Comparison of ENCODE assay signal across 7 mouse cellular contexts in the genomic region with DNA sequence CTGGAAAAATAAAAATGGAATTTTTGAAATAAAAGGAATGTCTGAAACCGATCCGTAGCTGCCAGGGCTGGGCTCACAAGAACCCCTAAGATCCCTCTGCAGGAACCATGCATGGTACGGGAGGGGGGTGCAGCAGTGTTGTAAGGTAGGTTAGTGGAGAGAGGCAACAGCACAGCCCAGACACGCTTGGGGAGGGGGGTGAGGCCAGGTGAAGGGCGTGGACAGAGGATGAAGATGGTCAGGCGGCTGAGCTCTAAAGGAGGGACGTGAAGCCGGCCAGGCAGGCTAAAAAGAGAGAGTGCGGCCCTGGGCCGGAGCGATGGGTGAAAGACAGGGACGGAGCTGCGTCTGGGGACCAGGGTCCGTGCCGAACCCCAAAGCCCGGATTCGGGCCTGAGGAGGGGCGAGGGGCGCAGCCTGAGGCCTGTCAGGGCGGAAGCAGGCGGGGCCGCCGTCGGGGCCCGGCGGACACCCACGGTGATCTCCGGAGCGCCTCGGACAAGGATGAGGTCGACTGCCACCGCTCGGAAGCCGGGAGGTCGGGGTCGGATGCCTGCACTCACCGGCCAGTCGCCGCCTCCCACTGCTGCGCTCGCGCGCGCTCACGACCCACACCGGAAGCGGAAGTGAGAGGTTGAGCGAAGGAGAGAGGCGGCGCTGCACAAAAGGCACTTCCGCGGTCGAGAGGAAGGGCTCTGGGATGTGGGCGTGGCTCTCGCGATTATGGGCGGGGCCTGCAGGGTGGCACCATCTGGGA. TPM values are rescaled to one million over a fixed set of nuclear protein-coding genes. Genes with fewer than 3 reads are reported as not detected.
DNase-seq lines count a peak whose midpoint lies in the region; ATAC-seq and TF ChIP-seq lines count a peak whose summit lies in the region.

A gene (minus strand): TSS at position 638 of the 757 bp plus-strand sequence.

- H3K27me3 ChIP-seq in intestine, postnatal 0 days (replicated peaks; ENCODE audit: control insufficient read depth, insufficient read depth, low read length) = no peaks in the 10 kb centered on the region
- H3K27me3 ChIP-seq in midbrain, embryonic 12.5 days = no peaks in the 10 kb centered on the region
- H3K27me3 ChIP-seq in small intestine, adult 2 months (ENCODE audit: control insufficient read depth, insufficient read depth, low read length) = no peaks in the 10 kb centered on the region

- TF ChIP-seq POLR2A in small intestine, adult 2 months (IDR thresholded peaks at IDR 0.05; ENCODE audit: low read depth, low read length) = peak; percentile 84

- DNase-seq in adrenal gland, adult 8-10 months = peak; percentile 97
- peak; percentile 95 for DNase-seq in embryo, embryonic 9.5 days (ENCODE audit: extremely low spot score)
- DNase-seq in gonadal fat pad, adult 2 months (ENCODE audit: low read depth) = no peak
- peak; percentile 97 for DNase-seq in left cerebral cortex, postnatal 4 days

- ATAC-seq in intestine, postnatal 0 days = peak; percentile 89
- ATAC-seq in midbrain, embryonic 12.5 days (ENCODE audit: low FRiP score, low read depth) = peak; percentile 96

- peaks cover 25% of the 10 kb centered on the region for H3K36me3 ChIP-seq in intestine, postnatal 0 days (ENCODE audit: control insufficient read depth, insufficient read depth)
- H3K36me3 ChIP-seq in midbrain, embryonic 12.5 days = peaks cover 31% of the 10 kb centered on the region
- peaks cover 31% of the 10 kb centered on the region for H3K36me3 ChIP-seq in small intestine, adult 2 months (ENCODE audit: control insufficient read depth, insufficient read depth, low read length)

- peak within 1 kb of the TSS; percentile 66 for H3K4me3 ChIP-seq in intestine, postnatal 0 days (ENCODE audit: low read depth, low read length)
- H3K4me3 ChIP-seq in midbrain, embryonic 12.5 days = peak within 1 kb of the TSS; percentile 98
- peak within 1 kb of the TSS; percentile 86 for H3K4me3 ChIP-seq in small intestine, adult 2 months (ENCODE audit: low read depth, low read length)

- peak within 1 kb of the TSS; percentile 85 for H3K4me2 ChIP-seq in intestine, postnatal 0 days (replicated peaks; ENCODE audit: low read depth)
- peak within 1 kb of the TSS; percentile 95 for H3K4me2 ChIP-seq in midbrain, embryonic 12.5 days (replicated peaks)

- no peaks in the 10 kb centered on the region for H3K4me1 ChIP-seq in intestine, postnatal 0 days (replicated peaks; ENCODE audit: control insufficient read depth, insufficient read depth, low read length)
- peaks cover 20% of the 10 kb centered on the region for H3K4me1 ChIP-seq in midbrain, embryonic 12.5 days
- H3K4me1 ChIP-seq in small intestine, adult 2 months (ENCODE audit: control insufficient read depth, insufficient read depth, insufficient read length, low read length) = peaks cover 23% of the 10 kb centered on the region

- WGBS in intestine, postnatal 0 days = under 1% methylated on average over 55 of the region's 57 CpGs
- 2% methylated on average over 57 of the region's 57 CpGs for WGBS in midbrain, embryonic 12.5 days
- WGBS in small intestine, adult 2 months = under 1% methylated on average over 57 of the region's 57 CpGs

- peak within 1 kb of the TSS; percentile 51 for H3K27ac ChIP-seq in intestine, postnatal 0 days (ENCODE audit: low read depth, low read length)
- peak within 1 kb of the TSS; percentile 70 for H3K27ac ChIP-seq in midbrain, embryonic 12.5 days (replicated peaks)
- peak within 1 kb of the TSS; percentile 44; the same call in 1 of the 2 replicates for H3K27ac ChIP-seq in small intestine, adult 2 months (ENCODE audit: insufficient read depth, low read depth, low read length)

- H3K9me3 ChIP-seq in intestine, postnatal 0 days (ENCODE audit: control insufficient read depth) = no peaks in the 10 kb centered on the region
- no peaks in the 10 kb centered on the region for H3K9me3 ChIP-seq in midbrain, embryonic 12.5 days

- peak within 1 kb of the TSS; percentile 84 for H3K9ac ChIP-seq in intestine, postnatal 0 days (ENCODE audit: low read depth, low read length)
- H3K9ac ChIP-seq in midbrain, embryonic 12.5 days (replicated peaks) = peak within 1 kb of the TSS; percentile 98

- peak; percentile 36; the same call in 1 of the 2 replicates for TF ChIP-seq CTCF in intestine, postnatal 0 days (IDR thresholded peaks at IDR 0.05; ENCODE audit: low read depth)
- TF ChIP-seq CTCF in small intestine, adult 2 months (IDR thresholded peaks at IDR 0.05; ENCODE audit: extremely low read depth, insufficient read length, insufficient replicate concordance, low read depth, low read length) = no peak

- intact Hi-C loops in left cerebral cortex, postnatal 4 days (cut with DNase I) = no loop called here

RNA-seq across cellular contexts. Expression of the gene that starts here (rescaled TPM):
- 10 to 100 TPM; 29.5 to 92.6 (median 50.4) TPM for total RNA-seq in adrenal gland, adult 8-10 months (2022)
- polyA plus RNA-seq in gonadal fat pad, adult 2 months (2012; rRNA removed) = 56.3 and 60.1 TPM in 2 replicates
- polyA plus RNA-seq in intestine, postnatal 0 days (2015; fragmentation: Nextera tagmentation; extraction: Ambion mirVana) = 14.8 and 16.9 TPM in 2 replicates
- total RNA-seq in left cerebral cortex, postnatal 4 days (2021) = 100 to 1,000 TPM in 1 of 2 experiments, 10 to 100 TPM in 1; 98.0 to 106 TPM
- polyA plus RNA-seq in midbrain, embryonic 12.5 days (2016; fragmentation: Nextera tagmentation; extraction: Ambion mirVana) = 71.7 and 74.3 TPM in 2 replicates
- 91.6 and 184 TPM in 2 replicates for polyA plus RNA-seq in small intestine, adult 2 months (2012; rRNA removed)
